Mouse (Mus musculus) kidney, adult 2 months (tissue): ENCODE measurements around the gene Fgd2.

Source experiments
- CTCF ChIP-seq: fragments of 200-500 bp; conservative IDR thresholded peaks from 2 replicates; pipeline ENCODE4 v1.5.1; 2011; ENCODE audit warnings: low read depth, mild to moderate bottlenecking, control low read depth, low read length, moderate library complexity, mixed read lengths; ENCODE audit not compliant: insufficient read depth, insufficient read length
- POLR2A ChIP-seq: fragments of 200-500 bp; IDR thresholded peaks from one replicate; pipeline ENCODE4 v1.6.1; 2011; ENCODE audit warnings: low read depth, low read length, control low read depth

DNA sequence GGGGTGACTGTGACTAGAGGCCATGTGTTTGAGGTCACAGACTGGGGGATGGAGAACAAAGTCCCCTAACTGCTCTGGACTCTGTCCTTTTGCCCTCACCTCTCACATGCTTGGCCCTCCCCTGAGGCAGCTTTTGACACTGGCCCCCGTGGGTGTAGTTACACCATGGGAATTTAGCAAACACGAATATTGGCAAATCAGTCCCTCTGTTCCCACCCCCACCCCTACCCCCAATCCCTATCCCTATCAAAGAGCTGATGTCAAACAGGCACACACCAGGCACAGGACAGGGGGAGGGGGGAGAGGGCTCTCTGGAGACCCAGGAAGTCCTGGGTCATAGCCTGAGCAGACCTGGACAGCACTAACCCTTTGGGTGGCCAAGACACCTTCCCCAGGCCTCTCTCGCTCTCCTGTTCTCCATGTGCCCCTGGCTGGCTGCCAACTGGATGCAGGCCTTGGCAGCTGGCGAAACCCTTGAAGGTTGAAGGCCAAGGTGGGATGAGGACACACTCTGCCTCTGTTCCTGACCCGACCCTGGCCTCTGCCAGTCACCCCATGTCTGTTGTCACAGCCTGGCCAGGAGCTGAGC is 24.2 kb downstream of the Fgd2 start:
- no peak for TF ChIP-seq CTCF
- no peak for TF ChIP-seq POLR2A
